Mouse (Mus musculus) neural tube, embryonic 11.5 days (tissue): ENCODE measurements at regions not wholly inside any gene's neighbourhood (a gene's known extent, or its start where the extent isn't known, plus 50 kb on each side); places are given as distances from the start of the nearest gene placed in this dataset.
"Not testable (repeated sequence)": the region's sequence is repeated elsewhere in the genome, so short reads cannot be mapped to it uniquely, and the experiment has no call there.

Experiments
- ATAC-seq: fragments of 200-750 bp; cut with Nextera tagmentation; 2 replicates; pipeline ENCODE4 v1.8.0; 2017; ENCODE audit warnings: moderate number of reproducible peaks, mild to moderate bottlenecking, moderate TSS enrichment, moderate library complexity; ENCODE audit not compliant: insufficient read depth, low FRiP score, low TSS enrichment
- DNase-seq: peaks from one replicate; pipeline ENCODE4 v3.0.0-alpha.2; 2015; ENCODE audit warnings: low spot score
- H3K27ac ChIP-seq: fragments of 300-500 bp; sonication (generic); 2 replicates; pipeline ENCODE4 v1.5.1; 2014; ENCODE audit warnings: low read depth, mild to moderate bottlenecking, low read length
- H3K27me3 ChIP-seq: fragments of 300-500 bp; sonication (generic); 2 replicates; pipeline ENCODE4 v1.6.1; 2014; ENCODE audit warnings: mild to moderate bottlenecking, low read length, mixed read lengths; ENCODE audit not compliant: control insufficient read depth, insufficient read depth
- H3K36me3 ChIP-seq: fragments of 300-500 bp; sonication (generic); 2 replicates; pipeline ENCODE4 v1.6.1; 2014; ENCODE audit warnings: mild to moderate bottlenecking, low read length, moderate library complexity, mixed read lengths; ENCODE audit not compliant: control insufficient read depth, insufficient read depth
- H3K4me1 ChIP-seq: fragments of 300-500 bp; sonication (generic); 2 replicates; pipeline ENCODE4 v1.6.1; 2014; ENCODE audit warnings: low read length, mixed read lengths; ENCODE audit not compliant: control insufficient read depth, insufficient read depth
- H3K4me2 ChIP-seq: fragments of 300-500 bp; sonication (generic); 2 replicates; pipeline ENCODE4 v1.6.1; 2014; ENCODE audit warnings: low read depth, mild to moderate bottlenecking, moderate library complexity
- H3K4me3 ChIP-seq: fragments of 300-500 bp; sonication (generic); 2 replicates; pipeline ENCODE4 v1.5.1; 2014; ENCODE audit warnings: low read depth, low read length
- H3K9ac ChIP-seq: fragments of 300-500 bp; sonication (generic); 2 replicates; pipeline ENCODE4 v1.6.1; 2014; ENCODE audit warnings: mild to moderate bottlenecking, low read length
- H3K9me3 ChIP-seq: fragments of 300-500 bp; sonication (generic); 2 replicates; pipeline ENCODE4 v1.6.1; 2016; ENCODE audit warnings: low read length; ENCODE audit not compliant: control insufficient read depth
- WGBS: fragments of 180-500 bp; shearing (Covaris S2); extraction: QIAGEN DNeasy Blood & Tissue Kit; methylation state at CpG from one replicate; pipeline ENCODE4 v1.1.7; 2014; 5-methylcytosine and 5-hydroxymethylcytosine counted together

DNA sequence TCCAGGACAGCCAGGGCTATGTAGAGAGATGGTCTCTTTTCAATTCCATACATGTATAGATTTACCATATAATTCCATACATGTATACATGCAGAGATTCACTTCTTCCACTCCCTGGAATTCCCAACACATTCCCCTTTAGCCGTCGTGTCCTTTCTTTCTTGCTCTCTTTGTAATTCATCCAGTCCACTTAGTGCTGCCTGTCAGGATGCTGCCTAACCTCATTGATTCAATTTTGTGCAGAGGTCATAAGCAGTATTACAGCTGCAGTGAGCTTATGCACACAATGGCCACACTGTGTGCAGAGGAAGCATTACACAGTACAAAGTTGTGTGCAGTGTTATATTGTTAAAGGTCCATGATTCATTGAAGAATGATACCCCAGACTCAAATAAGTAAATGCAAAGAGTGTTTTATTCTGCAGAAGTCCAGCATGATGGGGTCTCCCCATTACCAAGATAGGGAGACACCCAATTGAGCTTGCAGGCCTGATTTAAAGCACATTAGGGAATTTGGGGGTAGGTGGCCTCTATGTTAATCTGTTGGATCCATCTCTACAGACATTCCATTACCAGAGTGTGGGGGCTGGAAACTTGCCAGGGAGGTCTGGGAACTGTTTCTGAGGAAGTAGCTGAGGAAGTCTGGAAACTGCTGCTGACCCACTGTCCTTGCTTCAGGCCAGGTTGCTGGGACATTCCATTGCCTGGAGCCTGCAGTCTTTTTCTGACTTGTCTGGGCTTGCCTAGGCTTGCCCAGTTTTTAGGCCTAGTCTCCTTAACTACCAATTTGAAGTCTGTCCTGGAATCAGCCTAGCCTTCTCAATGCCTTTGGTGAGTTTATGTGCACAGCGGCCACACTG lies 72.8 kb downstream of the Fam161a start:
- no peak for DNase-seq
- Histone ChIP-seq H3K9ac (no peak overlapping the region), H3K9me3 (no peaks in the 10 kb centered on the region), H3K4me1 (no peaks in the 10 kb centered on the region), H3K27me3 (no peaks in the 10 kb centered on the region), H3K36me3 (no peaks in the 10 kb centered on the region), H3K27ac (no peak overlapping the region), H3K4me3 (no peak overlapping the region), H3K4me2 (no peak overlapping the region)
- WGBS, result 57% methylated on average over 3 of the region's 3 CpGs
- no peak for ATAC-seq

DNA sequence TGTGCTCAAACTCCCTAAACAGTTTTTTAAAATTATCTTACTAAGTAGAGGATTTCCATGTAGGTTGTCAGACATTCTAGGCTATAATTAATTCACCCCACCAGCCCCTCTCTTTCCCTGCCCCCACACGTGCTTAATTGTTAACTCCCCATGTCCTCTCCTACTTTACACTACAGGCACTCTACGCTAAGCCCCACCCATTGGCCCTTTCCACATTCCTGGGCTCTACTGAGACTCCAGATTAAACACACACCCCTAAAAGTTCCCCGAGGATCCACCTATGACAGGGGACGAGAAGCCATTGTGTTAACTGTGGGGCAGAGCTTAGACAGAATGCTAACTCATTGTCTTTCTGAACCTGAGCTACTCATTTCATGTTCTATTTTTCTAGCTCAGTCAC lies 74.3 kb downstream of the Fam161a start:
- WGBS, result 61% methylated on average over 4 of the region's 4 CpGs

DNA sequence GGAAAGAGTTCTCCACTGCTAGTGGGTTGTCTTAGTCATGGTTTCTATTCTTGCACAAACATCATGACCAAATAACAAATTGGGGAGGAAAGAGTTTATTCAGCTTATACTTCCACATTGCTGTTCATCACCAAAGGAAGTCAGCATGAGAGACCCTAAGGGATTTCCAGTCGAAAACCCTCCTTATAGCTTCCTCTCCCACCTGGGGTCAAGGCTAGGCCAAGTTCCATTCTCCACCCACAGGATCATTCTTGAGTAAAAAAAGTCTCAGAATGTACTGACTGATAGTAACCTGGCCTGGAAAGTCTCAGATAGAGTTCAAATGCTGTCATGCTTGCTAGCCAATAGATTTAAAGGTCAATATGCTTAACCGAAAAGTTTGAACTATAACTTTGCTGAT lies 76.5 kb downstream of the Fam161a start:
- H3K27me3 ChIP-seq, H3K27ac ChIP-seq, H3K4me3 ChIP-seq, ATAC-seq, H3K4me1 ChIP-seq, H3K36me3 ChIP-seq, H3K4me2 ChIP-seq, H3K9ac ChIP-seq, H3K9me3 ChIP-seq, DNase-seq: not testable (repeated sequence)
- WGBS, result 91% methylated on average over 2 of the region's 2 CpGs

More for the DNA sequence above, 74.3 kb downstream of the Fam161a start:
- H3K4me1 ChIP-seq, result no peaks in the 10 kb centered on the region
- H3K9me3 ChIP-seq, result no peaks in the 10 kb centered on the region
- DNase-seq (no peak), ATAC-seq (no peak)
- no peak overlapping the region for H3K9ac ChIP-seq
- H3K4me2 ChIP-seq, result no peak overlapping the region
- H3K36me3 ChIP-seq, result no peaks in the 10 kb centered on the region
- no peaks in the 10 kb centered on the region for H3K27me3 ChIP-seq
- H3K4me3 ChIP-seq, result no peak overlapping the region
- H3K27ac ChIP-seq, result no peak overlapping the region

DNA sequence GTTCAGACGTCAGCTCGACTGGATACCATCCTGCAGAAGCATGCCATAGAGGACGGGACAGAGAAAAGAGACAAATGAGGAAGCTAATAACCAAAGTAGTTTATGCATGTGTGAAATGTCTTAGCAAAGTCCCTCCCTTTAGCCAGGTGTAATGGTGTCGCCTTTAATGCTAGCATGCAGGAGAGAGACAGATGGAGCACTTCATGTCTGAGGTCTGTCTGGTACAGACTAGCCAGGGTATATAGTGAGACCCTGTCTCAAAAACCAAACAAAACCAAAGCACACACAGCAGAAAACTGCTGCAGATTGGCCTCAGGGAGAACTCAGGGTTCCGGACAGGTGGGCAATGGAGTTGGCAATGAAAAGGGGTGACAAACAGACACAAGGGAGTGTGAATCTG lies 88.0 kb downstream of the Fam161a start:
- no peak for ATAC-seq
- H3K4me2 ChIP-seq, result no peak overlapping the region
- no peak overlapping the region for H3K4me3 ChIP-seq

DNA sequence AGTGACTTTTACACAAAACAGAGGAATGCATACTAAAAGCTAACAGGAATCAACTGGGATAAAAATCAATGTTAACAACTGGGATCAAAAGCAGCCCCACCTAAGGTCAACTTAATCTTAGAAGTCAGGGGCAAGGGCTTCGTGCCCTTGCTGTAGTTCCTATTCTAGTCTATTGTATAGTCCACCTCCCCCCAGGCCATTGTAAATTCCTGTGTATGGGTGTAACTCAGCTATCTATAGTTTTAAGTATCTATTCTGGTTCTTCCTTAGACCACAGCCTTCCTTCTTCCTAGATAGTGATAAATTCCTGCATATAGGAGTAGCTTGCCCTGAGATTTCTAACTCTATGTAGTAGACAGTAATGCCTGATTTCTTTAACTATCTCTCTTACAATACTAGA lies 88.4 kb downstream of the Fam161a start:
- not testable (repeated sequence) for H3K27me3 ChIP-seq, H3K4me3 ChIP-seq, ATAC-seq, H3K27ac ChIP-seq, H3K4me2 ChIP-seq, H3K9me3 ChIP-seq, H3K36me3 ChIP-seq, H3K4me1 ChIP-seq, DNase-seq, H3K9ac ChIP-seq
- 55% methylated on average over 1 of the region's 1 CpGs for WGBS

More for the DNA sequence above, 88.0 kb downstream of the Fam161a start:
- Histone ChIP-seq H3K9ac (no peak overlapping the region), H3K9me3 (no peaks in the 10 kb centered on the region), H3K27ac (no peak overlapping the region), H3K36me3 (no peaks in the 10 kb centered on the region), H3K27me3 (no peaks in the 10 kb centered on the region), H3K4me1 (no peaks in the 10 kb centered on the region)
- DNase-seq, result no peak
- WGBS, result 69% methylated on average over 5 of the region's 5 CpGs

DNA sequence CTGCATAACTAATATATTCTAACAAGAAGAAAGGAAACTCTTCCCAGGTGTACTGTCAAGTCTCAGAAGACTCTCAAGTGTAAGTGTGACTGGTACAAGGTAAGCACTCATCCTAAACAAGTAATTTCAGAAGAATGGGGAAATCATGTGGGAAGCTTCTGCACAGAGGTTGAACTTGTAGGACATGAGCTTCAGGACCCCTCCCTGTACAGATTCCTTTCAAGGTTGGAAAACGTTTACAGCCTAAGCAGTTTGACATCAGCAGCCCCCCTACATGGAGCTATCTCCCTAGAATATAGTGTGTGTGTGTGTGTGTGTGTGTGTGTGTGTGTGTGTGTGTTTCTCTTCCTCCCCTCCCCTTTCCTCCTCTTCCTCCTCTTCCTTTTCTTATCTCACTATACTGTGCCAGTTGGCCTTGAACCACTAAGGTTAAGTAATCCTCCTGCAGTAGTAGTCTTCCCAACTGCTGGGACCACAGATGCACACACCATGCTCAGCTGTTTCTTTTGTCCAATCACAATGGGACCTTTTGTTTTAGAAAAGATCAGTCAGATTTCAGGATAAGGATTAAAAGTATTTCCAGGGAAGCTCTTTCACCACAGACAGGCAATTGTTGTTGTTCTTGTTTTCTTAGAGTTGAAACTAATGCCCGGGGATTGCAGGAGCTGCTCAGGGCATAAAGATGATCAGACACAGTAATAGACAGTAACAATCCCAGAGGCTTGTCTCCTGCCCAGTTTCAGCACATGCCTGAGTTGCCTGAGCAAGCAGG lies 89.3 kb downstream of the Fam161a start:
- H3K27me3 ChIP-seq, result no peaks in the 10 kb centered on the region
- H3K27ac ChIP-seq, result no peak overlapping the region
- no peaks in the 10 kb centered on the region for H3K9me3 ChIP-seq
- H3K4me2 ChIP-seq, result no peak overlapping the region
- no peaks in the 10 kb centered on the region for H3K36me3 ChIP-seq
- DNase-seq (no peak), ATAC-seq (no peak)
- 57% methylated on average over 2 of the region's 2 CpGs for WGBS
- no peaks in the 10 kb centered on the region for H3K4me1 ChIP-seq
- no peak overlapping the region for H3K4me3 ChIP-seq
- no peak overlapping the region for H3K9ac ChIP-seq

DNA sequence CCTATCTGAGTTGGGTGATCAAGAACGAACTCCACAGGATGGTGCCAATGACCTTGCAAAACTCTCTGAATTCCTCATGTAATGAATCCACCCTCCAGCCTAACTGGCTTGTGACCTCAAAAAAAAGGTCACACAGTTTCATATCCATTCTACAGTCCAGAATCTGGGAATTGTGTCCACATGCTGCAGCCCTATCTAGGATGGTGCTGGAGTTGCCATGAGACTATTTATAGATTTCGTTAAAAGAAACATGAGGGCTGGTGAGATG lies 89.8 kb downstream of the Fam161a start:
- DNase-seq (no peak), ATAC-seq (no peak)
- Histone ChIP-seq H3K4me1 (no peaks in the 10 kb centered on the region), H3K36me3 (no peaks in the 10 kb centered on the region), H3K4me2 (no peak overlapping the region), H3K9ac (no peak overlapping the region), H3K27me3 (no peaks in the 10 kb centered on the region), H3K27ac (no peak overlapping the region), H3K9me3 (no peaks in the 10 kb centered on the region), H3K4me3 (no peak overlapping the region)
- 82% methylated on average over 2 of the region's 2 CpGs for WGBS

DNA sequence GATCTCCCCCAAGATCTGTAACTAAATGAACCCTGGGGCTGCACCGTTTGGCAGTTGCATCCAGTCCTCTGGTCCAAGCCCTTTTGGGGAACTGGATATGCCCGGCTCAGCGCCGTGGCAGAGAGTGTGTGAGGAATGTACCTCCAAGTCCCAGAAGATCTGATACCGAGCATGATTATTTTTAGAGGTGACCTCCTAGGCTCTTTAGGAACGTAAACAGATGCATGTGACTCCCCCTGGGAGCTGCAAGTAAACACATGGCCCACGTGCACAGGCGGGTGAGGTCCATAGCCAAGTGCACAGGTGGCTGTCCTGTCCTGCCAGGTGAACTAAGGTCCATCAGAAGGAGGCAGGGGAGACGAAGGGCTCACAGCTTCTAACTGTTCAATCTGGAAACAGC lies 107.3 kb downstream of the Fam161a start:
- H3K27me3 ChIP-seq, result no peaks in the 10 kb centered on the region
- H3K4me1 ChIP-seq, result no peaks in the 10 kb centered on the region
- H3K4me2 ChIP-seq, result no peak overlapping the region
- DNase-seq (no peak), ATAC-seq (no peak)
- no peaks in the 10 kb centered on the region for H3K9me3 ChIP-seq
- WGBS, result 79% methylated on average over 9 of the region's 9 CpGs
- H3K4me3 ChIP-seq, result no peak overlapping the region
- no peak overlapping the region for H3K9ac ChIP-seq
- H3K36me3 ChIP-seq, result no peaks in the 10 kb centered on the region
- H3K27ac ChIP-seq, result no peak overlapping the region
